Mouse (Mus musculus): ENCODE data around the gene Ccdc102a.
"Not testable (repeated sequence)": the region's sequence is repeated elsewhere in the genome, so short reads cannot be mapped to it uniquely, and the experiment has no call there.

Ccdc102a gene

GRCm38 (mm10) chr8:94875096-94875870 lies 42.6 kb downstream of the Ccdc102a start:
- DNase-seq (ENCODE audit: low read depth, low spot score), result no peak

- no peak for DNase-seq (ENCODE audit: low read depth, low spot score)
Observed at GRCm38 (mm10) chr8:94874358-94874757, 43.5 kb downstream of the Ccdc102a start.

DNA sequence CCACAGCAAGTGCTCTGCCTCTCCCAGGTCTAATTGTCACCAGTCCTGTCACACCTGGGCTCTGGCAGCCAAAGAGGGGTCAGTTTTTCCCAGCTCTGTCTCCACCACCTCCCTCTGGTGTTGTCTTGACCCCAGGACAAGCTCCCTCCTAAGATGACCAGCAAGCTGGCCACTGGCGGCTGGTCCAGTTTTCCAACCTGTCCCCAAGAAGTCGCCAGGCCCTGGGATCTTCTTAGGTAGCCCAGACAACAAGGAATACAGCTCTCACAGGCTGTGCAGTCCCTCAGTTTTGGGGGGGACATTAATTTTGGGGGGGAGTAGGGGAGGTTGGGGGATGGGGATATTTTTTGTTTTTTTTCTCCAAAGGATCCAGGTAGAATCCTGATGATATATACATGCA lies 45.3 kb downstream of the Ccdc102a start:
- DNase-seq (ENCODE audit: low read depth, low spot score), result no peak

DNA sequence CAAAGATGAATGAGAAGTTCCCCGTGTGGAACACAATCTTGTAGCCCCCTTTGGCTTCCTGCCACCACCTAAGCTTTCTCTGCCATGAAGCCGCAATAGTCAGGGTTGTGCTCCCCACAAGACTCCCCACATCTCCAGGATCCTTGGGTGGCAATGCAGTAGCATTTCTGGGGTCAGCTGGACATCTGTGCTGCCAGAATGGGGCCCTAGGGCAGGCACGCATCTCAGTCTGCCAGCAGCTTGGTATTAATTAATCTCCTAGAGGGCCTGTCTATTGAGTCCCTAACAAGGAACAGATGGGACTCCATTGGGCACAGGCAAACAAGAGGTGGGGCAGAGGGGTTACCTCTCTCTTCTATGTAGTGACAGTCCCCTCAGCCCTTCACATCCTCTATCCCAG lies 45.7 kb downstream of the Ccdc102a start:
- no peak for DNase-seq (ENCODE audit: low read depth, low spot score)

- DNase-seq (ENCODE audit: low read depth, low spot score), result no peak
Observed at GRCm38 (mm10) chr8:94871108-94871894, 46.6 kb downstream of the Ccdc102a start.

GRCm38 (mm10) chr8:94870474-94871107 lies 47.3 kb downstream of the Ccdc102a start:
- DNase-seq (ENCODE audit: low read depth, low spot score), result no peak

DNA sequence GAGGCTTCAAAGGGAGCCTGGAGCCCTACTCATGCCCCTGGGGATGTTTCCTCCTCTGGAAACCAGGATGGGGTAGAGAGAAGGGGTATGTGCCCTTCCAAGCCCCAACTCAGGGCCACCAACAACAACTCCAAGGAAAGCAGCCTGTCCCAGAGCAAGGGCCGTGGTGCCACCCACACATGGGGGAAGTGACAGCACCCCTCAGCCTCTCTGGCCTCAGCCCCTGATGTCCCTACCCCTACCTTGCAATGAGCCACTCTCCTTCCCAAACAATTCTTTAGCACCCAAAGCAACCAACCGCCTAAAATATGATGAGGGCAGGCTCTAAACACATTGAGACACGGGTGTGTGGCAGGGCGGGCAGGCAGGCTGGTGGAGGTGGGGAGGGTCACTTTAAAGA lies 47.9 kb downstream of the Ccdc102a start:
- DNase-seq (ENCODE audit: low read depth, low spot score), result no peak

DNA sequence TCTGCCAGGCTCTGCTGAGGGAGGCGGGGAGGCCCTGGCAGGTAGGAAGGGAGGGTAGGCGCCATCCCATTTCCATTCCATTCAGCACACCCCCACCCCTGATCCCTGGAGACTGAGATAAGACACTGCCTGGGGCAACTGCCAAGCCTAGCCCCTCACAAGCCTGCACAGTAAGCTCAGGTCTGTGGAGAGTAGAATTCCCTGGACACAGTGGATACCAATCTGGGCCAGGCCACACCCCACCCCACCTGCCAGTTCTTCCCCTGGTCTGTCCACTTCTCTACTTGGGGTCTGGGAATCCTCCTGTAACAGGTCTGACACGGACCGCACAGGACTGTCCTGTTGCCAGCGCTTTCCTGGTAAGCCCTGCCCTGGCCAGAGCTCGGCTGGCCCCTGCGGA lies 48.8 kb downstream of the Ccdc102a start:
- no peak for DNase-seq (ENCODE audit: low read depth, low spot score)

- no peak for DNase-seq (ENCODE audit: low read depth, low spot score)
Observed at GRCm38 (mm10) chr8:94866921-94867320, 51.0 kb downstream of the Ccdc102a start.

DNA sequence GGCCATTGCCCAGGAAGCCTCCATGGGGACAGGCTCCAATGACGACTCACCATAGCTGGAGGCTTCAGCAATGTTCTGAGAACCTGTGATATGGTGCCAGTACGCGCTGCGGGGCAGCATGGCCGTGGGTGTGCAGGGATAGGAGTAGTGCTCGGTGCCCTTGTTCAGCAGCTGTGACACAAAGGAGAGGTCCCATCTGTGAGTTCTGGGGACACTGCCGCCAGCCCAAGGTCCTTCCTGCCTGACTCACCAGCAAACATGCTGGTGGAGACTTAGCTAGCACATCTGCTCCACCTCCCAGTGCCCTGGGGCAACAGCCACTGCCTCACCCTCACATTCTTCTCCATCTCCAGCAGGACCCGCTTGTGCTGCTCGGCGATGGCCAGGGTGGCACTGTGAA lies 52.6 kb downstream of the Ccdc102a start:
- DNase-seq (ENCODE audit: low read depth, low spot score), result no peak

DNA sequence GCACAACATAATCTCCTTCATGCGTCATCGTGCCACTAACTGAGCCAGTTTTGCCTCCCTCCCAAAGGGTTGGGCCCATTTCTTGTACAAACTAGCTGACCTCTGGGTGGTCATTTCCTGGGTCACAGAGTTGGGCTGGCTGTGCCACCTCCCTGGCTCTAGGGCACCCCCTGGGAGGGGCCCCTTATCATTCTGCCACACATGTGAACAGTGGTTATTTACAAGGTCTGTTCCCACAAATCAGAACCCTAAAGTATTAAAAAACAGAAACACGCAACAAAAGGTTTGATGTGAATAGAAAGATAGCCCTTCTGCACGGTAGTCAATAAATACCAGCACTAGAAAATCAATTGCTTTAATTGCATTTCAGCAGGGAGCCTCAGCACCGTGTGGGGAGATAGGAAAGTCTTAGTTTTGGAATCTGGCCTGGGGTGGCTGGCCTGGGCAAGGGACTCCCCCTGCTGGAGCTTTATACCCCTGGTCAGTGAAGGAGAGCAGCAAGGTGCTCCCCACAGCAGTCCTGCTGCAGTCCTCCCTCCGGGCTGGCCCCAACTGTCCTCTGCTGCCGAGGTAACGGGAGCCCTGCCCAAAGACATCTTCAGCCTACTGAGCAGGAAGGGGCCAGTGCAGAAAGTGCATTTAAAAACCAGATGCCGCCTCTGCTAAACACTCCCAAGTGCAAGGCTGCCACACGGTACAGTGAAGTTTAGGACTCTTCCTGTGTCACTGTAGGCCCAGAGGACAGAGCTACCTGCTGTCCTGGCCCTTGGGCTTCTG lies 53.8 kb downstream of the Ccdc102a start:
- no peak for DNase-seq (ENCODE audit: low read depth, low spot score)

GRCm38 (mm10) chr8:94862487-94863220 lies 55.2 kb downstream of the Ccdc102a start:
- no peak for DNase-seq (ENCODE audit: low read depth, low spot score)

DNA sequence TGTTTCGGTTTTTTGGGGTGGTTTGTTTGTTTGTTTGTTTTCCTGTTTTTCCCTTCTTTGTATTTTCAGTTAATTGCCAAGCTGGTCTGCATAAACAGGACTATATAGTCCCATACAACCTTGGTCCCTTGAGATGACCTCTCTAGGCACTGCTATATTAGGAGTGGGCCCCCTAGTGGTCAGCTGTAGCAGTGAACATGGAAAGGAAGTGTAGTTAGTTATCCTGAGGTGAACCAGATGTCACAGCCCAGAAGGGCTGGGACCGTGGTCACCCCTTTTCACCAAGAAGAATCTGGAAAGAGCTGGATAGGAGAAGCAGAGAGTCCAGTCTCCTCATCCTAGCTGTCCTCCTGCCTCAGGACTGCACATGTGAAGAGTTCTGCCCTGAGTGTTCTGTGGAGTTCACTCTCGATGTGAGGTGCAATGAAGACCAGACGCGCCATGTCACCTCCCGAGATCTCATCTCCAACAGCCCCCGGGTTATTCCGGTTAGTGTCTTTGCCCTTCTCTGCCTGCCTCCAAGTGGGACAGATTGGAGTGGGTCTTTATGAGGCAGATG lies 56.5 kb downstream of the Ccdc102a start:
- DNase-seq (ENCODE audit: low read depth, low spot score), result no peak

DNA sequence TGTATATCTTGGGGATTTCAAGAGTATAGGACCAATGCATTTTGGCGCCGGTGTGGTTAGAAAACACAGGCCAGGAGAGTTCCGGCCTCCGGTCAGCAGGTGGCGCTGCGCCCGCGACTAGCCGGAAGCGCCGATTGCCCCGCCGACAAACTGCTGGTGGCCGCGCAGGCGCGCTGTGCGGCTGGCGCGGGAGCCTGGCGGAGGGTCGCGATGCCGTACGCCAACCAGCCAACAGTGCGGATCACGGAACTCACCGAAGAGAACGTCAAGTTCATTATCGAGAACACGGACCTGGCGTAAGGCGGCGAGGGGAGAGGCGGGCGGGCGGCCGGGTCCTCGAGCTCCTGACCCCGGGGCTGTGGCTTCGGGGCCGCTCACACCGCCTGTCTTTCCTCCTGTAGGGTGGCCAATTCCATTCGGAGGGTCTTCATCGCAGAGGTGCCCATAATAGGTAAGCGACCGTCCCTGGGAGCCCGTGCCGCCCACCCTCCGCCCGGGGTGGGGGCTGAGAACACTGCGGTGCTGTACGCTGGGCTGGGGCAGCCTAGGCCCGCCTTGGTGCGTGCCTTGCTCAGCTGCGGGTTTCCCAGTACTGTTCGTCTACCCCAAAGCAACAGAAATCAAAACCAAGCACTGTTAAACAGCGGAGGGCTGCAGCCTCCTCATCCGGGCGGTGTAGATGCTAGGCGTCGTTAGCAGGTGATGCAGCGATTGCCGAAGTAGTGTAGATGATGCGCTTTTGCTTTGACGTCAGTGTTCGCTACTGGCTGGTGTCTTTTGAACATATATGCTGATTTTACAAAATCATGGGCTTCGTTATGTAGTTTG lies 60.3 kb downstream of the Ccdc102a start, which contains the start of gene Polr2c:
Polr2c (plus strand) TSS at position 105 of the 828 bp plus-strand sequence.
- no peak for DNase-seq (ENCODE audit: low read depth, low spot score)

DNA sequence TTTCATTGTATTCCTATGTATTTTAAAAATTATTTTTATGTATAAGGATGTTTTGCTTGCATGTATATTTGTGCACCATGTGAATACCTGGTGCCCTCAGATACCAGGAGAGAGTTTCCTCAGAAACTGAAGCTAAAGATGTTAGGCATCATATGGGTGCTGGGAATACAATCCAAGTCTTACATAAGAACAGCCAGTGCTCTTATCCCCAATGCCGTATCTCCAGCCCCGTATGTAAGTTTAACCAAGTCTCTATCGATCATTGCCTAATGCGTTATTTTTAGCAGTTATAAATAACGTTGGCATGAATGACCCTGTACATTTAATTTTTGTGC lies 60.9 kb downstream of the Ccdc102a start:
- DNase-seq (ENCODE audit: low read depth, low spot score), result no peak

DNA sequence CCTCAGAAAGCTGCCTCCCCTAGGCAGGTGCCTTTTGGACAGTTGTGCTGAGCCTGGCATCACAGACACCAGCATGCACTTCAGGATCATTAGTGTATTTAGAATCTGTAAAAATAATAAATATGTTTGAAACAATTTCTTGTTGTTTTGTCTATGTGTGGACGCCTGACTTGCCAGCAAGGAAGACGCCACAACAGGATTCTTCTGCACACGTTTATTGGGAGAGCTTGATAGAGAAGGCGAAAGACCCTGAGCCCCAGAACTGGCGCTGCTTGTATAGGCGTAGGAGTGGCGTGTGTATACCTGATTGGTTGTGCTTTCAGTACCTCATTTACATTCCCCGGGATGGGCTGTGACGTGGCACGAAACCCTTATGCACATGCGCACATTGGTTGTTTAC lies 63.1 kb downstream of the Ccdc102a start:
- DNase-seq (ENCODE audit: low read depth, low spot score), result not testable (repeated sequence)
